Mouse (Mus musculus) forebrain, postnatal 0 days (tissue): Measurements from ENCODE around the gene Nck1. TPM values are rescaled to one million over a fixed set of nuclear protein-coding genes. Genes with fewer than 3 reads are reported as not detected.

Experiments
- ATAC-seq: fragments of 200-750 bp; cut with Nextera tagmentation; 2 replicates; pipeline ENCODE4 v1.8.0; 2017; ENCODE audit warnings: mild to moderate bottlenecking, moderate library complexity
- DNase-seq: peaks from one replicate; pipeline ENCODE4 v3.0.0-alpha.2; 2015
- H3K27ac ChIP-seq: fragments of 300-500 bp; sonication (generic); 2 replicates; pipeline ENCODE4 v1.5.1; 2014; ENCODE audit warnings: low read depth, mild to moderate bottlenecking, antibody characterized with exemption, low read length, moderate library complexity, mixed read lengths
- H3K27me3 ChIP-seq: fragments of 300-500 bp; sonication (generic); 2 replicates; pipeline ENCODE4 v1.6.1; 2014; ENCODE audit warnings: mild to moderate bottlenecking, low read length, mixed read lengths; ENCODE audit not compliant: insufficient read depth
- H3K36me3 ChIP-seq: fragments of 300-500 bp; sonication (generic); 2 replicates; pipeline ENCODE4 v1.6.1; 2014; ENCODE audit warnings: mild to moderate bottlenecking, moderate library complexity; ENCODE audit not compliant: insufficient read depth
- H3K4me1 ChIP-seq: fragments of 300-500 bp; sonication (generic); 2 replicates; pipeline ENCODE4 v1.6.1; 2014; ENCODE audit warnings: antibody characterized with exemption; ENCODE audit not compliant: insufficient read depth
- H3K4me2 ChIP-seq: fragments of 300-500 bp; sonication (generic); 2 replicates; pipeline ENCODE4 v1.6.1; 2014; ENCODE audit warnings: low read depth, mild to moderate bottlenecking, moderate library complexity
- H3K4me3 ChIP-seq: fragments of 300-500 bp; sonication (generic); 2 replicates; pipeline ENCODE4 v1.5.1; 2014; ENCODE audit warnings: low read depth, low read length, mixed read lengths
- H3K9ac ChIP-seq: fragments of 300-500 bp; sonication (generic); 2 replicates; pipeline ENCODE4 v1.6.1; 2014; ENCODE audit warnings: mild to moderate bottlenecking
- H3K9me3 ChIP-seq: fragments of 300-500 bp; sonication (generic); 2 replicates; pipeline ENCODE4 v1.6.1; 2016; ENCODE audit warnings: low read length
- CTCF ChIP-seq: sonication (generic); IDR thresholded peaks from 2 replicates; pipeline ENCODE4 v1.5.1; 2016; ENCODE audit warnings: antibody characterized with exemption, control low read depth, low read depth
- WGBS: fragments of 180-500 bp; shearing (Covaris S2); extraction: QIAGEN DNeasy Blood & Tissue Kit; methylation state at CpG from one replicate; pipeline ENCODE4 v1.1.7; 2014; 5-methylcytosine and 5-hydroxymethylcytosine counted together
- polyA plus RNA-seq: library from polyadenylated mRNA; unstranded; fragments of >200 nt; fragmentation: Nextera tagmentation; extraction: Ambion mirVana; gene quantifications from 2 replicates; pipeline ENCODE4 v1.2.1, GENCODE M21; 2015
- total RNA-seq: library from RNA; depleted of rRNA; stranded (reverse); fragments of >200 nt; gene quantifications from 2 replicates; pipeline ENCODE4 v1.2.3, GENCODE M21; 2014

Gene Nck1
- total and polyA plus RNA-seq, 2 experiments from 2014 or later, result 14.7 to 28.0 TPM

DNA sequence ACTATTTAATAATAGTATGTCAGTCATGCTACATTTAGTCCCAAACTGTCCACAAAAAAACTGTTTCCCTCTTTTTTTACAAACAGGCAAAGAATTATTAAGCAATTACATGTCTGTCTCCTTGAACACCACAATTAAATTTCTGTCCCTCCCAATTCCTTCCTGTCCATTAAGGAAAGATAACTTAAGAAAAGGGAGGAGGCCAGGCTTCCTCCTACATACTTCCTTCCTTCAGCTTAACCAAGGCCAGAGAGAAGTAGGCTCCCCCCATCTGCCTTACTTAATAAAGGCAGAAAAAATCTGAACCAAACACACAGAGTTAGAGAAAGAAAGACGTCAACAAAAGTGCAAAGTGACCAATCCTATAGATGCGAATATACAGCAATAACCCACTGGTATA, 38.4 kb downstream of the Nck1 start:
- no peak for TF ChIP-seq CTCF
- Histone ChIP-seq H3K27me3 (no peaks in the 10 kb centered on the region), H3K4me3 (no peak overlapping the region), H3K27ac (no peak overlapping the region), H3K4me1 (no peaks in the 10 kb centered on the region), H3K9me3 (no peaks in the 10 kb centered on the region), H3K9ac (no peak overlapping the region), H3K4me2 (no peak overlapping the region), H3K36me3 (no peaks in the 10 kb centered on the region)
- no peak for ATAC-seq
- no peak for DNase-seq
- 86% methylated on average over 2 of the region's 2 CpGs for WGBS

DNA sequence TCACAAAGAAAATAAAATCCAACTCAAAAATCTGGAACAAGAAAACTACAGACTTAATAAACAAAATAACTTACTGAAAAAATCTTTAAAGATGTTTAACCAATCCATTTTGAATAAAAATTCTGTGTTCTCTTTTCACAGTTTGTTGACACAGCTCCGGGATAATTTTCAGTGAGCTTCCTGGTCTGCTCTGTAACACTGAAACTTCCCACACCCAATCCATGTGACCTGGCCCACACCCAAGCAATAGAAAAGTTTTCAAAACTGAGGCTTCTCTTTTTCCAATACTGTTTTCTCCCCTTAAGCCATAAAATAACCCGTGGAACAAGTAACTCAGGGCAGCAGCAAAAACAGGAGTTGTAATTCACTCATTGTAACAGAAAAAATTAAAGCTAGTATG, 39.3 kb downstream of the Nck1 start:
- DNase-seq (no peak), ATAC-seq (no peak)
- Histone ChIP-seq H3K27me3 (no peaks in the 10 kb centered on the region), H3K4me2 (no peak overlapping the region), H3K4me3 (no peak overlapping the region), H3K27ac (no peak overlapping the region), H3K9ac (no peak overlapping the region), H3K36me3 (no peaks in the 10 kb centered on the region), H3K9me3 (no peaks in the 10 kb centered on the region), H3K4me1 (no peaks in the 10 kb centered on the region)
- no peak for TF ChIP-seq CTCF
- WGBS, result 76% methylated on average over 2 of the region's 2 CpGs

DNA sequence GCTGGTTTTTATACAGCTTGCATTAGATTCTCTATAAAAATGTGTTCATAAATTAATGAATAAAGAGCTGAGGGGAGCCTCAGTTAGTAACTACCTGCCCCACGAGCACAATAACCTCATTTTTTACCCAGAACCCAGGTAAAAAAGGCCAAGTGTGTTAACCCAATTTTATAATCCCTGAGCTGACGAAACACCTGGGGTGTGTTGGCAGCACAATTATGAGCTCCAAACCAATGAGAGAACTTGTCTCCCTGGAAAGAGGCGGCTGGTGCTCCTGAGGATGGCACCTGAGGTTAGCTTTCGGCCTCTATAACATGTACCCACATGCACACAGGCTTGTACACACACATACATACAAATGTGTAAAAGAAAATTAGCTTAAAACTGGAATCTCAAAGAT, 40.4 kb downstream of the Nck1 start:
- H3K4me1 ChIP-seq, result no peaks in the 10 kb centered on the region
- H3K9ac ChIP-seq, result no peak overlapping the region
- no peak overlapping the region for H3K4me3 ChIP-seq
- ATAC-seq (no peak), DNase-seq (no peak)
- H3K4me2 ChIP-seq, result no peak overlapping the region
- H3K27me3 ChIP-seq, result no peaks in the 10 kb centered on the region
- no peaks in the 10 kb centered on the region for H3K36me3 ChIP-seq
- no peak for TF ChIP-seq CTCF
- H3K27ac ChIP-seq, result no peak overlapping the region
- H3K9me3 ChIP-seq, result no peaks in the 10 kb centered on the region
- 93% methylated on average over 4 of the region's 4 CpGs for WGBS

DNA sequence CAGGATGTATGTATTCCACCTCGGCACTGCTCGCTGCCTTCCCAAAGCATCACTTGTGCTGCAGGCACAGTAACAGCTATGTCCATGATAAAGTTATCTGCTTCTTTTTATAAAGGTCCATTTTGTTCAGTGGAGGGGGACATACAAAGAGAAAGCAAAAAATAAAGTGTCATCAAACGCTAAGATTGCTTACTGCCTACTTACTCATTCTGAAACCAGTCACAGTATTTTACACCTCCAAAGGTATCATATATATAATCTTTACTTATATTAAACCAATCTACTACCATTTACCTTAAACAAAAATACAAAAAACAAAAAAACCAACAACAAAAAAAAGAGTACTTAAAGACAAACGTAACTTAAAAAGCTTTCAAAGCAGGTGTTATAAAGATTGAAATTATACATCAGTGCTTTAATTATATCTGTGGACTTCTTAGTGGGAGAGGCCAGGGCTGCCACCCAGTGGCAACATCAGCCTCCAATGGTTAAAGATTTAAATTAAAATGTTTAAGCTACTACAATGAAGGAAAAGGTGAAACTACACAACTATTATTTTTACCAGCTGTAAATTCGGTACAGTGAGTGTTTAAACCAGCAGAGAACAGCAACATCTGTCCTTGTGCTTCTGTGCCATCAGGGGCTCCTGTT, 52.2 kb downstream of the Nck1 start:
- Histone ChIP-seq H3K9ac (no peak overlapping the region), H3K4me2 (no peak overlapping the region), H3K27ac (no peak overlapping the region), H3K36me3 (no peaks in the 10 kb centered on the region; the same call in 1 of the 2 replicates), H3K27me3 (no peaks in the 10 kb centered on the region), H3K9me3 (no peaks in the 10 kb centered on the region), H3K4me1 (no peaks in the 10 kb centered on the region), H3K4me3 (no peak overlapping the region)
- 91% methylated on average over 5 of the region's 5 CpGs for WGBS
- ATAC-seq (no peak), DNase-seq (no peak)
- no peak for TF ChIP-seq CTCF

DNA sequence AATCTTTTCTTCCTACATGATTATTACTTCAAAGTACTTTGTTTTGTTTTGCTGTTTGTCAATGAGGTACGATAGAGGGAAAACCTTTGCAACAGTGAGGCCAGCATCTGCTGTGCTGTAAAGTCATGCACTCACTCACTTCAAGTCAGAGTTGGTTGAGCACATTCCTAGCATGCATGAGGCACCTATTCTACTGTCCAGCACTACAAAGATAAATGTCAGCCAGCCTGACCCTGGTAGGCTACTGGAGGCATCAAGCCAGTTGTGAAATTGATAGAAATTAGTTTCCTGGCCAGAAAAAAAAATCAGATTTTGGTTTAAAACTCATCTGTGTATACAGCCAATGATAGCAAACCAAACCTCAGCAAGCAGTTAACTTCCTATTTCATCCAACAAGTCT, 54.5 kb downstream of the Nck1 start:
- WGBS, result 98% methylated on average over 1 of the region's 1 CpGs
- H3K4me1 ChIP-seq, result no peaks in the 10 kb centered on the region
- no peak for ATAC-seq

DNA sequence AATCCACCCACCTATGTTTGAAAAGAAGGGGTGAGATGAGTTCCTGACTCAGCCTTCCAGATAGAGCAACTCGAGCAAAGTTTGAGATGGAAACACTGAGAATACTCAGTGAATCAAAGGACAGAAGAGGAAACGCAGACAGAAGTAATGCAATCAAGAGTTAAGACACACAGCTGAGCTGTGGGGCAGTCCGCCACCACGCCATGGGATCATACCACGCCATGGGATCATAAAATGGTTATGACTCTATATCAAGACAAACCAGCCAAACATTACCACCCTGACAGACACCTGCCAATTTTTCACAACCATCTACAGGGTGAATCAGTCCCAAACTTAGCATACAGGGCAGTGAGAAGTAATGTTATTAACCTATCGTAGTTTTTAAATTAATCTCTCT, 57.0 kb downstream of the Nck1 start:
- H3K4me3 ChIP-seq, result no peak overlapping the region
- no peak for ATAC-seq

More for the DNA sequence above, 54.5 kb downstream of the Nck1 start:
- Histone ChIP-seq H3K27ac (no peak overlapping the region), H3K27me3 (no peaks in the 10 kb centered on the region), H3K4me2 (no peak overlapping the region), H3K36me3 (no peaks in the 10 kb centered on the region; the same call in 1 of the 2 replicates), H3K4me3 (no peak overlapping the region), H3K9me3 (no peaks in the 10 kb centered on the region), H3K9ac (no peak overlapping the region)
- DNase-seq, result no peak
- TF ChIP-seq CTCF, result no peak

DNA sequence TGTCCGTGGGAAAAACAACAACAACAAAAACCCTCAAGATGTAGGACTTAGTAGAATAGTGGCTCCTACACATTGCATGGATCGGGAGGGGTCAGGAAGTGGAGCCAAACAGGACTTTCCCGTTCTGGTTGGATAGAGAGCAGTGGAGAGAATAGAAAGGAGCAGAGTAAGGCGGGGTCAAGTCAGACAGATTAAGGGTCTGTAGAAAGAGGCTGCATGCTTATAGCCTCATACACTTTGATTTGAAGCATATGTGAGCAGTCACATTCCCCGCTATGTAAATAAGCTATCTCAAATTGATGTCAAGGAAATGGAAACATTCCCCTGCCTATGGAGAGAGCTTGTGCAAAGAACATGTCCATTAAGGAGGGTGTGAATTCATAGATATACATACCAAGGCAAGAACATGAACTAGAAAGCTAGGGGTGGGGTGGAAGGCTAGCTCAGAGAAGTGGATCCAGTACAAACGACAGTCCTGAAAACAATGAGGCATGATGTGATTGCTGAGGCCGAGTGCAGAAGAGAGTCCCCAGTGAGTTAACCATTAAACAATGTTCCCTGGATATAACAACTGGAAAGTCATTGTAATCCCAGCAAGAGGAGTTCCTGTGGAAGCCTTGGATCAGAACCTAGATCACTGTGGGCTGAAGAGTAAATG, 57.7 kb downstream of the Nck1 start:
- WGBS, result 75% methylated on average over 7 of the region's 7 CpGs
- no peak for ATAC-seq

More for the DNA sequence above, 57.0 kb downstream of the Nck1 start:
- no peaks in the 10 kb centered on the region; the same call in 1 of the 2 replicates for H3K36me3 ChIP-seq
- TF ChIP-seq CTCF, result no peak
- H3K4me1 ChIP-seq, result no peaks in the 10 kb centered on the region
- no peaks in the 10 kb centered on the region for H3K9me3 ChIP-seq
- WGBS, result 95% methylated on average over 6 of the region's 6 CpGs
- no peak for DNase-seq
- no peaks in the 10 kb centered on the region for H3K27me3 ChIP-seq
- H3K27ac ChIP-seq, result no peak overlapping the region
- no peak overlapping the region for H3K4me2 ChIP-seq
- H3K9ac ChIP-seq, result no peak overlapping the region

More for the DNA sequence above, 57.7 kb downstream of the Nck1 start:
- Histone ChIP-seq H3K27ac (no peak overlapping the region), H3K4me1 (no peaks in the 10 kb centered on the region), H3K9ac (no peak overlapping the region), H3K36me3 (no peaks in the 10 kb centered on the region; the same call in 1 of the 2 replicates), H3K4me2 (no peak overlapping the region), H3K4me3 (no peak overlapping the region), H3K27me3 (no peaks in the 10 kb centered on the region), H3K9me3 (no peaks in the 10 kb centered on the region)
- TF ChIP-seq CTCF, result no peak
- no peak for DNase-seq
